Mouse (Mus musculus) hindbrain, postnatal 0 days (tissue): ENCODE results near the gene Lifr. TPM values are rescaled to one million over a fixed set of nuclear protein-coding genes. Genes with fewer than 3 reads are reported as not detected.

Experiments
- ATAC-seq: fragments of 200-750 bp; cut with Nextera tagmentation; 2 replicates; pipeline ENCODE4 v1.8.0; 2017; ENCODE audit warnings: mild to moderate bottlenecking, moderate TSS enrichment, moderate library complexity
- DNase-seq: peaks from one replicate; pipeline ENCODE4 v3.0.0-alpha.2; 2015; ENCODE audit warnings: low spot score
- H3K27ac ChIP-seq: fragments of 300-500 bp; sonication (generic); 2 replicates; pipeline ENCODE4 v1.5.1; 2014; ENCODE audit warnings: mild to moderate bottlenecking
- H3K27me3 ChIP-seq: fragments of 300-500 bp; sonication (generic); 2 replicates; pipeline ENCODE4 v1.6.1; 2014; ENCODE audit warnings: low read length, mixed read lengths; ENCODE audit not compliant: insufficient read depth
- H3K36me3 ChIP-seq: fragments of 300-500 bp; sonication (generic); 2 replicates; pipeline ENCODE4 v1.6.1; 2014; ENCODE audit warnings: low read length, mixed read lengths; ENCODE audit not compliant: insufficient read depth
- H3K4me1 ChIP-seq: fragments of 300-500 bp; sonication (generic); 2 replicates; pipeline ENCODE4 v1.6.1; 2014; ENCODE audit warnings: antibody characterized with exemption, low read length, mixed read lengths; ENCODE audit not compliant: insufficient read depth
- H3K4me2 ChIP-seq: fragments of 300-500 bp; sonication (generic); 2 replicates; pipeline ENCODE4 v1.6.1; 2014; ENCODE audit warnings: low read depth, mild to moderate bottlenecking, low read length, moderate library complexity, mixed read lengths
- H3K4me3 ChIP-seq: fragments of 300-500 bp; sonication (generic); 2 replicates; pipeline ENCODE4 v1.5.1; 2014; ENCODE audit warnings: low read length
- H3K9ac ChIP-seq: fragments of 300-500 bp; sonication (generic); replicated peaks from 2 replicates; pipeline ENCODE4 v1.6.1; 2014; ENCODE audit warnings: mild to moderate bottlenecking, low read length, moderate library complexity, mixed read lengths
- H3K9me3 ChIP-seq: fragments of 300-500 bp; sonication (generic); 2 replicates; pipeline ENCODE4 v1.6.1; 2016; ENCODE audit warnings: low read length, mixed read lengths
- CTCF ChIP-seq: IDR thresholded peaks from 2 replicates; pipeline ENCODE4 v1.5.1; 2016; ENCODE audit warnings: antibody characterized with exemption, control low read depth, low read depth
- WGBS: fragments of 180-500 bp; shearing (Covaris S2); extraction: QIAGEN DNeasy Blood & Tissue Kit; methylation state at CpG from one replicate; pipeline ENCODE4 v1.1.7; 2014; 5-methylcytosine and 5-hydroxymethylcytosine counted together
- polyA plus RNA-seq: library from polyadenylated mRNA; unstranded; fragments of >200 nt; fragmentation: Nextera tagmentation; extraction: Ambion mirVana; gene quantifications from 2 replicates; pipeline ENCODE4 v1.2.1, GENCODE M21; 2015
- total RNA-seq: library from RNA; depleted of rRNA; stranded (reverse); fragments of >200 nt; gene quantifications from 2 replicates; pipeline ENCODE4 v1.2.3, GENCODE M21; 2014

The Lifr gene
- total and polyA plus RNA-seq, 2 experiments from 2014 or later = 19.6 to 38.4 TPM

DNA sequence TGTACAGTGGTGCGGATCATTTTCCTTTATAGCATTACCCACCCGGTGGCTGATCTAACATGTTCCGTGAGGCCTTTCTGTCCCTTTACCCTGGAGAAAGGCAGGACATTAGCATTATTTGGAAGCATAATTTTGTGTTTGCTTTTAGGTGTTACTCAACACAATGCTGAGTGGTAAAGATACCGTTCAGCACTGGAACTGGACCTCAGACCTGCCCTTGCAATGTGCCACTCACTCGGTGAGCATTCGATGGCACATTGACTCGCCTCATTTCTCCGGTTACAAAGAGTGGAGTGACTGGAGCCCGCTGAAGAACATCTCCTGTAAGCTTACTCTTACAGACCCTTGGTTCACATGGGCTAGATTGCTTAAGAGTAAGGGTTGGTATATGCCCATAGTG is 76.3 kb downstream of the Lifr start:
- H3K9ac ChIP-seq = no peak overlapping the region
- WGBS = 95% methylated on average over 9 of the region's 9 CpGs
- H3K4me1 ChIP-seq = no peaks in the 10 kb centered on the region
- ATAC-seq (no peak), DNase-seq (no peak)
- no peak for TF ChIP-seq CTCF
- no peaks in the 10 kb centered on the region for H3K9me3 ChIP-seq
- no peak overlapping the region for H3K4me2 ChIP-seq
- no peak overlapping the region for H3K4me3 ChIP-seq
- H3K36me3 ChIP-seq = peaks cover 28% of the 10 kb centered on the region
- no peaks in the 10 kb centered on the region for H3K27me3 ChIP-seq
- no peak overlapping the region for H3K27ac ChIP-seq

DNA sequence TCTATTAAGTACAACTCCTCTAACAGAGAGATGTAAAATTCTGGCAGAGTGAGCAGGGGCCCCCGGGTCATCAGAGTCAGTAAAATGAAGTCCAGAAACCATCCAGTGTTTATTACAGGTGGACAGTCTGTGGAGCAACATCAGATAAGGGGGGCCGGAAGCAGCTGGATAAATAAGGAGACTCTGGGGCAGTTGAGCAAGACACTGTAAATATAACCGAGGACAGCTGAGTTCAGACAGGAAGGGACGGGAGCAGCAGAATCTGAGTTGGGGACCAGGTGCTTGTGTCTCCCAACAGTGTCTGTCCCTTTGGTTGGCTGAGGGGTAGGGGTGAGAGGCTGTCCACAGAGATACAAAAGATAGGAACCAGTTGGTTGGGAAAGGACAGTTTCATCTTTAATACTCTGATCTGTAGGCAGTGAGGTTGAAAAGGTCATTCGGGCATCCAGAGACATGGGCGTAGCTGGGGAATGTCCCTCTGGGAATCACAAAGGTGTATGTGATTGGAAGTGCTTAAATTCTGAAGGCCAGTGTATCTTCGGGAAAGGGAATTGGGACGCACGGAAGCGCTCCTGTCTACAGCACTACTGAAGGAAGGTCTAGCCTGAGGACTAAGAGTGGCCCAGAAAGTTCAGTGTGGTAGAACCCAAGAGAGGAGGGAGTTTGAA is 77.0 kb downstream of the Lifr start:
- Histone ChIP-seq H3K4me3 (no peak overlapping the region), H3K36me3 (peaks cover 28% of the 10 kb centered on the region), H3K9ac (no peak overlapping the region), H3K4me2 (no peak overlapping the region), H3K4me1 (no peaks in the 10 kb centered on the region), H3K9me3 (no peaks in the 10 kb centered on the region), H3K27me3 (no peaks in the 10 kb centered on the region), H3K27ac (no peak overlapping the region)
- no peak for DNase-seq
- WGBS = 91% methylated on average over 10 of the region's 10 CpGs
- no peak for ATAC-seq
- no peak for TF ChIP-seq CTCF

DNA sequence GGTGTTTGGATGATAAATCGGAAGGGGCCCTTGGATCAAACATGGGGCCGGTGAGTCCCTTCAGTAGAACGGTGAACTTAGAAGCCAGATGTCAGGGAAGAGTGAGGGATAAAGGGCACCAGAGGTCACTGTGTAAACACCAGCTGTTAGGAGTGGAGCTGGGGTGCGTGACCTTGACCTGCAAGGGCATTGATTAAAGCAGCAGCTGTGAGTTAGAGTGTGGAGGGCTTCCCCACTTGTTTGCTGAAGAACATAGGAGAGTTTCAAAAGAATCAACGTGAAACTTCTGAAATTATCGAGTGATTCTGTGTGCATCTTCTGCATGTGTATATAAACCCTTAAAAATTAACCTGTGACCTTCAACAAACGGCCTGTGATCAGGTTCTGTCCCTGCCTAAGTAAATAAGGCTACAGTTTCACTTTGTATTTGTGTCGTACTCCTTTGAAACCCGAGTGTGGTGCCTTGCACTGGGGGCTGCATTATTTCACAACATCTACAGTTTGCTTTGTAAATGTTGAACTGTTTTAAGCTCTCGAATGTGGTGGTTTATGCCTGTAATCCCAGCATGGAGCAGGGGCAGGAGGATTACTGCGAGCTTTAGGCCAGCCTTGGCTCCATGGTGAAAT is 77.6 kb downstream of the Lifr start:
- no peak overlapping the region for H3K9ac ChIP-seq
- H3K27ac ChIP-seq = no peak overlapping the region
- no peaks in the 10 kb centered on the region for H3K27me3 ChIP-seq
- H3K9me3 ChIP-seq = no peaks in the 10 kb centered on the region
- DNase-seq (no peak), ATAC-seq (no peak)
- no peaks in the 10 kb centered on the region for H3K4me1 ChIP-seq
- H3K4me2 ChIP-seq = no peak overlapping the region
- 73% methylated on average over 11 of the region's 11 CpGs for WGBS
- TF ChIP-seq CTCF = no peak
- H3K36me3 ChIP-seq = peaks cover 32% of the 10 kb centered on the region
- H3K4me3 ChIP-seq = no peak overlapping the region

DNA sequence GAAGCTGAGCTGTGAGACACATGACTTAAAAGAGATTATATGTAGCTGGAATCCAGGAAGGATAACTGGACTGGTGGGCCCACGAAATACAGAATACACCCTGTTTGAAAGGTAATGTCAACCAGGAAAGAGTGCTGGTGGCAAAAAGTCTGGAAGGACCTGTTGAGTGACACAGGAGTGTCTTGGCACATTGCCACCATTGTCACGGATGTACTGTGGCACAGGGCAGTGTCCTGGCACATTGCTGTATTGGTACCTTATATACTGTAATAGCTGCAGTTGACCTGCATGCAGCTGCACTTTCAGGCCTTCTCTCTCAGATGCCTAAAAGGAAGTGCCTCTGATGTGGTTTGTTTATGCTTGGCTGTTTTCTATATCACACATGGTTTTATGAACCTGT is 82.5 kb downstream of the Lifr start:
- no peaks in the 10 kb centered on the region for H3K9me3 ChIP-seq
- TF ChIP-seq CTCF = no peak
- no peaks in the 10 kb centered on the region for H3K4me1 ChIP-seq
- no peaks in the 10 kb centered on the region for H3K27me3 ChIP-seq
- no peak overlapping the region for H3K4me3 ChIP-seq
- H3K36me3 ChIP-seq = peaks cover 18% of the 10 kb centered on the region; the same call in 1 of the 2 replicates
- H3K27ac ChIP-seq = no peak overlapping the region
- no peak overlapping the region for H3K4me2 ChIP-seq
- no peak for DNase-seq
- 60% methylated on average over 2 of the region's 2 CpGs for WGBS
- H3K9ac ChIP-seq = no peak overlapping the region
- no peak for ATAC-seq

DNA sequence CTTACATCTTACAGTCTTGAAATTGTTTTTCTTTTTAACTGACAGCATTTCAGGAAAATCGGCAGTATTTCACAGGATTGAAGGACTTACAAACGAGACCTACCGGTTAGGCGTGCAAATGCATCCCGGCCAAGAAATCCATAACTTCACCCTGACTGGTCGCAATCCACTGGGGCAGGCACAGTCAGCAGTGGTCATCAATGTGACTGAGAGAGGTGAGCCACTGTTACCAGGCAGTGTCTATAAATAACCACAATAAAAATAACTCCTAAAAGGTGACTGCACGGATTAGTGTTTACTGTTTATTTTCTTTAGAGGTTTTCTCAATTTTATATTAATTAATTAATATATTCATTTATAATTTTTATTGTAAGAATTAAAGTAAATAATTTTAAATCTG is 82.9 kb downstream of the Lifr start:
- no peak for ATAC-seq
- WGBS = 85% methylated on average over 7 of the region's 7 CpGs
- Histone ChIP-seq H3K4me2 (no peak overlapping the region), H3K9ac (no peak overlapping the region), H3K27ac (no peak overlapping the region), H3K9me3 (no peaks in the 10 kb centered on the region), H3K27me3 (no peaks in the 10 kb centered on the region), H3K4me1 (no peaks in the 10 kb centered on the region), H3K4me3 (no peak overlapping the region), H3K36me3 (peaks cover 20% of the 10 kb centered on the region; the same call in 1 of the 2 replicates)
- TF ChIP-seq CTCF = no peak
- DNase-seq = no peak

DNA sequence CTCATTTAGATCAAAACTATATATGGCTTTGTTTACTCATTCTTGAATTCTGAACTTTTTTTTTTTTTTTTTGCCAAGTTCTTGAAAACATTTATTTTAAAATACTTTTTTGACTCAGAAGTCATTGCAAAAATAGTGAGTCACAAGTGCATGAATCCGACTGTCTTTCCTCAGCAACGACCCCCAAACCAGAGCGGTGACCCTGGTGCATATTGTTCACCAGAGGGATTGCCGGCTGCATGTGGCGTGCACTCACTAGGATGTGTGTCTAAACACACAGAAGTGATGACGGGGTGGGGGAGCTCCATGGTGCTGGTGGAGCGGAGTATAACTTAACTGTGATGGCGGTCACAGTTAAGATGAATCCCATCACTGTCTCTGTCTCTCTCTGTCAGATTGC is 83.4 kb downstream of the Lifr start:
- Histone ChIP-seq H3K4me2 (no peak overlapping the region), H3K36me3 (peaks cover 19% of the 10 kb centered on the region; the same call in 1 of the 2 replicates), H3K9me3 (no peaks in the 10 kb centered on the region), H3K9ac (no peak overlapping the region), H3K4me3 (no peak overlapping the region), H3K4me1 (no peaks in the 10 kb centered on the region), H3K27me3 (no peaks in the 10 kb centered on the region), H3K27ac (no peak overlapping the region)
- no peak for TF ChIP-seq CTCF
- WGBS = 83% methylated on average over 8 of the region's 8 CpGs
- ATAC-seq (no peak), DNase-seq (no peak)

DNA sequence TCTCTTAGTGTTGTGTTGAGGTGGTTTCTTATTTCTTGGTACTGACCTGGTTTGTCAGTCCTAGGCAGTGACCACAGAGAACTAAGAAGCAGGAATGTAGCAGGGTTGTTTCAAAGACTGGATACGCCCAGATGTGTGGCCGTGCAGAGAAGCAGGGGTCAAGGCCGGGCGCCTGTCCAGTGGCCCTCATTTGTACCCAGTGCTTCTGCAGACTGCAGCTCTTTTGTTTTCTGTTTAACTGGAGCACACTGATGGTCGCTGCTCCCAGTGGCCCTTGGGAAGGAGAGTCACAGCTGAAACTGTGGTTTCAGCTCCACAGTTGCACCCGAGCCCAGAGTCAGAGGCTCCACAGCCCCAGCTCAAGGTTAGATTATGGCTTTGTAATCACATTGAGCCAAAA is 90.2 kb downstream of the Lifr start:
- WGBS = 56% methylated on average over 6 of the region's 6 CpGs
- Histone ChIP-seq H3K36me3 (peaks cover 20% of the 10 kb centered on the region; the same call in 1 of the 2 replicates), H3K27me3 (no peaks in the 10 kb centered on the region), H3K4me1 (no peaks in the 10 kb centered on the region), H3K4me3 (no peak overlapping the region), H3K4me2 (no peak overlapping the region), H3K9ac (no peak overlapping the region), H3K27ac (no peak overlapping the region), H3K9me3 (no peaks in the 10 kb centered on the region)
- ATAC-seq (no peak), DNase-seq (no peak)
- TF ChIP-seq CTCF = no peak
